Mouse (Mus musculus): ENCODE results near the gene Lcp2. TPM values are rescaled to one million over a fixed set of nuclear protein-coding genes. Genes with fewer than 3 reads are reported as not detected.

Gene Lcp2
- total and polyA plus RNA-seq, 3 experiments: 19.4 to 24.0 (median 20.1) TPM

DNA sequence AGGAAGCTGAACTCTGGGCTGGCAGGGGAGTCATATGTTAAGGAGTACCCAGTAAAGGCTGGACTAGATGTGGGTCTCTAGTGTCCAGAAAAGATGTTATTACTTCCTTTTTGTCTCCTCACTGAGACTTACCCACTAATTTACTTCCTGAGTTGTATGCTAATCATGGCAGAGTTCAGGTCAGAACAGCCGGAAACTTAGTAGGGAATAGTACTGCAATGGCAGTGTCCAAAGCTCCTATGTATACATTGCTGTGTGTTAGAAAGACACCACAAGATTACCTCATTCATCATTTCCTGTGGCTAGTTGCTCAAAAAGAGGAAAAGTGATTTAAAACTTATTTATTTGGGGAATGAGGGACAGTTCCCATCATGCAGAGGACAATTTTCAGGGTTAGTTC lies 21.6 kb upstream of the Lcp2 start:
- Histone ChIP-seq H3K4me3 (replicated peaks in 1 of 3; ENCODE audit: low read depth in 2 of 3, low read length in 2 of 3, poor library complexity in 1 of 3) (no peak overlapping the region), H3K4me1 (ENCODE audit: control insufficient read depth in 1 of 2, insufficient read depth in 2 of 2) (peaks cover 10 to 27% of the 10 kb centered on the region in 2 experiments), H3K4me2 (ENCODE audit: insufficient read depth, low read depth, poor library complexity, severe bottlenecking) (no peak overlapping the region), H3K9ac (ENCODE audit: insufficient read depth, low read depth) (no peak overlapping the region), H3K27ac (ENCODE audit: insufficient read depth, low read depth) (no peak overlapping the region), H3K36me3 (replicated peaks in 1 of 2; ENCODE audit: control insufficient read depth in 1 of 2, insufficient read depth in 1 of 2, low read length in 1 of 2) (no peaks in the 10 kb centered on the region), H3K27me3 (replicated peaks) (no peaks in the 10 kb centered on the region), H3K79me2 (replicated peaks; ENCODE audit: control insufficient read depth, extremely low read depth, insufficient read depth, poor library complexity, severe bottlenecking) (no peaks in the 10 kb centered on the region), H3K9me3 (replicated peaks; ENCODE audit: low read length) (no peaks in the 10 kb centered on the region)
- dilution Hi-C loops (cut with MboI; ENCODE audit: extremely low pct_ligation_motif_present, extremely low pct_unique_long_range_greater_than_20kb, low sequenced_read_pairs) (no loop called here), in situ Hi-C loops (cut with MboI; ENCODE audit: low pct_ligation_motif_present, low pct_unique_long_range_greater_than_20kb, low sequenced_read_pairs) (no loop called here)
- DNase-seq (ENCODE audit: extremely low read depth): no peak
- no peak for TF ChIP-seq GABPA (IDR thresholded peaks at IDR 0.05; ENCODE audit: insufficient replicate concordance, low read depth, low read length)
- no peak for TF ChIP-seq ZC3H11A (IDR thresholded peaks at IDR 0.05; ENCODE audit: low read depth, low read length)
- TF ChIP-seq MEF2A (IDR thresholded peaks at IDR 0.05; ENCODE audit: borderline replicate concordance, low read depth, low read length): no peak
- no peak for TF ChIP-seq NELFE (IDR thresholded peaks at IDR 0.05; ENCODE audit: low read depth, low read length)
- no peak for TF ChIP-seq NRF1 (IDR thresholded peaks at IDR 0.05; ENCODE audit: low read depth, low read length)
- TF ChIP-seq CHD1 (IDR thresholded peaks at IDR 0.05; ENCODE audit: low read depth, low read length): no peak
- TF ChIP-seq MXI1 (IDR thresholded peaks at IDR 0.05; ENCODE audit: low read depth, low read length): no peak
- TF ChIP-seq KAT2A (IDR thresholded peaks at IDR 0.05; ENCODE audit: insufficient replicate concordance, low read length): no peak
- no peak for TF ChIP-seq JUN (IDR thresholded peaks at IDR 0.05; ENCODE audit: insufficient read depth, low read depth, low read length)
- TF ChIP-seq RCOR1 (conservative IDR thresholded peaks at IDR 0.05; ENCODE audit: low read depth, low read length): no peak
- no peak for TF ChIP-seq TCF12 (IDR thresholded peaks at IDR 0.05; ENCODE audit: low read depth, low read length)
- no peak for TF ChIP-seq EP300 (IDR thresholded peaks at IDR 0.05; ENCODE audit: low read length)
- TF ChIP-seq PAX5 (IDR thresholded peaks at IDR 0.05; ENCODE audit: low read length): no peak
- TF ChIP-seq MAZ (IDR thresholded peaks at IDR 0.05; ENCODE audit: low read depth, low read length): no peak
- TF ChIP-seq MYC (IDR thresholded peaks at IDR 0.05; ENCODE audit: low read depth, low read length): no peak
- TF ChIP-seq USF1 (IDR thresholded peaks at IDR 0.05; ENCODE audit: low read depth, low read length): no peak
- no peak for TF ChIP-seq IRF4 (IDR thresholded peaks at IDR 0.05; ENCODE audit: low read depth, low read length)
- no peak for TF ChIP-seq BHLHE40 (IDR thresholded peaks at IDR 0.05; ENCODE audit: low read depth, low read length)

DNA sequence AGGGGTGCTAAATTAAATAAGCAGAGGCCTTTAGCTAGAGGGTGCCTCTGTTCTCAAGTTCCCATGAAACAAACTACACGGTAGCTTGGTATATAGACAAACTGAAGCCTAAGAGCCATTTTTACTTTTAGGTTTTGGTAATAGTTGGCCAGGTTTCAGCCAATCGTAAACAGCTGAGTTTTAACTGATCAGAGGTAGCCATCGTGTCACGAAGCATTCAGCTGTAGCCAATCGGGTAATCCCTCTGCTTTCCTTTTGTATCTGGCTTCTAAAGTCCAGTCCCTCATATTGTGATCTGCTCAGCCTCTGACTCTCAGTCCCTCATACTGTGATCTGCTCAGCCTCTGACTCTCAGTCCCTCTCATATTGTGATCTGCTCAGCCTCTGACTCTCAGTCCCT lies 17.1 kb upstream of the Lcp2 start:
- DNase-seq (ENCODE audit: extremely low read depth): no peak
- TF ChIP-seq TBP (conservative IDR thresholded peaks at IDR 0.05; ENCODE audit: low read depth, low read length) (no peak), KAT2A (IDR thresholded peaks at IDR 0.05; ENCODE audit: insufficient replicate concordance, low read length) (no peak), SIN3A (IDR thresholded peaks at IDR 0.05; ENCODE audit: low read length) (no peak), POLR2AphosphoS2 (IDR thresholded peaks at IDR 0.05; ENCODE audit: low read depth, low read length) (no peak), MAFK (IDR thresholded peaks at IDR 0.05; ENCODE audit: insufficient replicate concordance, low read length) (no peak), JUN (IDR thresholded peaks at IDR 0.05; ENCODE audit: insufficient read depth, low read depth, low read length) (no peak), HCFC1 (IDR thresholded peaks at IDR 0.05; ENCODE audit: low read depth, low read length) (no peak), UBTF (IDR thresholded peaks at IDR 0.05; ENCODE audit: low read depth, low read length) (no peak), SMC3 (IDR thresholded peaks at IDR 0.05; ENCODE audit: low read depth, low read length) (no peak), ELF1 (IDR thresholded peaks at IDR 0.05; ENCODE audit: low read depth, low read length) (no peak), JUND (conservative IDR thresholded peaks at IDR 0.05; ENCODE audit: low read depth, low read length) (no peak), ZMIZ1 (IDR thresholded peaks at IDR 0.05; ENCODE audit: low read depth, low read length) (no peak), BHLHE40 (IDR thresholded peaks at IDR 0.05; ENCODE audit: low read depth, low read length) (no peak), TCF12 (IDR thresholded peaks at IDR 0.05; ENCODE audit: low read depth, low read length) (no peak), MXI1 (IDR thresholded peaks at IDR 0.05; ENCODE audit: low read depth, low read length) (no peak), ZNF384 (IDR thresholded peaks at IDR 0.05; ENCODE audit: low read depth, low read length) (no peak), EP300 (IDR thresholded peaks at IDR 0.05; ENCODE audit: low read length) (no peak), NELFE (IDR thresholded peaks at IDR 0.05; ENCODE audit: low read depth, low read length) (no peak)
- H3K4me2 ChIP-seq (ENCODE audit: insufficient read depth, low read depth, poor library complexity, severe bottlenecking): no peak overlapping the region
- in situ Hi-C loops (cut with MboI; ENCODE audit: low pct_ligation_motif_present, low pct_unique_long_range_greater_than_20kb, low sequenced_read_pairs) (no loop called here), dilution Hi-C loops (cut with MboI; ENCODE audit: extremely low pct_ligation_motif_present, extremely low pct_unique_long_range_greater_than_20kb, low sequenced_read_pairs) (no loop called here)
- H3K79me2 ChIP-seq (replicated peaks; ENCODE audit: control insufficient read depth, extremely low read depth, insufficient read depth, poor library complexity, severe bottlenecking): no peaks in the 10 kb centered on the region
- H3K27me3 ChIP-seq (replicated peaks): no peaks in the 10 kb centered on the region
- H3K27ac ChIP-seq (ENCODE audit: insufficient read depth, low read depth): no peak overlapping the region
- H3K36me3 ChIP-seq (replicated peaks in 1 of 2; ENCODE audit: control insufficient read depth in 1 of 2, insufficient read depth in 1 of 2, low read length in 1 of 2): no peaks in the 10 kb centered on the region
- H3K4me3 ChIP-seq (replicated peaks in 1 of 3; ENCODE audit: low read depth in 2 of 3, low read length in 2 of 3, poor library complexity in 1 of 3): no peak overlapping the region
- H3K9ac ChIP-seq (ENCODE audit: insufficient read depth, low read depth): no peak overlapping the region
- H3K4me1 ChIP-seq (ENCODE audit: control insufficient read depth in 1 of 2, insufficient read depth in 2 of 2): peaks cover 39 to 61% of the 10 kb centered on the region in 2 experiments
- H3K9me3 ChIP-seq (replicated peaks; ENCODE audit: low read length): no peaks in the 10 kb centered on the region
